Mouse (Mus musculus): ENCODE data around the gene Defb28.

Defb28 gene

DNA sequence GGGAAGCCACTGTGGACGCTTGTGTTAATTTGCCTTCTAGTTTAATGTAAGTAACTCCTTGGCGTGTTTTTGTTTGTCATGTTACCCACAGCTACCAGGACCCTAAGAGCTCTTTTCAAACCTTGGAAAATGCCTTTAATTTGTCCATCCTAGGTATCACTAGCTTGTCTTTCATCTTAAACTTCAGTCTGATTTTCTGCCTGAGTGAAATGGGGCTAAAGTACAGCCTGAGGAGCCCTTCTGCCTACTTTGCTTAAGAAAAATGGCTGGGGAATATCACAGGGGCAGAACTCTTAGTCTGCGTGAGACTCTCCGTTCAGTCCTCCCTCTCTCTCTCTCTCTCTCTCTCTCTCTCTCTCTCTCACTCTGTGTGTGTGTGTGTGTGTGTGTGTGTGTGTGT lies 51.8 kb downstream of the Defb28 start:
- DNase-seq = no peak

DNA sequence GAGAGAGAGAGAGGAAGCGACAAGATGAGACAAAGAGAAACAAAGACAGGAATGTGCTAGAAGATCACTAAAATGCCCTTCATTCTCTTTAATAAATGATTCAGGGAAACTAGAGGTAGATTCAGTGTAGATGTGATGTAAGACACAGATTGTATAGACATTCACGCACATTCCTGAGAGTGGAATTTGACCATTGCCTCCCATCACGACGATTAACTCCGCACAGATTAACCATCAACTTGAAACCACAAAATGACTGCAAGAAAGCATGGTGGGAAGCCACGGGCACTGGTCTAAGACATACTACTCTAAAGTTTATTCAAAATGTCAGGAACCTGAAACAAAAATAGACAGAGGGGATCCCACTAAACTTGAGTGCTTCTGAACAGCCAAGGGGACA lies 52.3 kb downstream of the Defb28 start:
- no peak for DNase-seq
